Mouse (Mus musculus) intestine, embryonic 16.5 days (tissue): ENCODE measurements around the gene Ffar4. TPM values are rescaled to one million over a fixed set of nuclear protein-coding genes. Genes with fewer than 3 reads are reported as not detected.

Experiments used
- ATAC-seq: fragments of 200-750 bp; cut with Nextera tagmentation; 2 replicates; pipeline ENCODE4 v1.8.0; 2017; ENCODE audit warnings: moderate TSS enrichment, moderate library complexity
- H3K27ac ChIP-seq: fragments of 300-500 bp; sonication (generic); 2 replicates; pipeline ENCODE4 v1.5.1; 2014; ENCODE audit warnings: mild to moderate bottlenecking, low read length
- H3K27me3 ChIP-seq: fragments of 300-500 bp; sonication (generic); replicated peaks from 2 replicates; pipeline ENCODE4 v1.6.1; 2014; ENCODE audit warnings: low read length, control low read depth, mixed read lengths; ENCODE audit not compliant: control insufficient read depth, insufficient read depth
- H3K36me3 ChIP-seq: fragments of 300-500 bp; sonication (generic); 2 replicates; pipeline ENCODE4 v1.6.1; 2014; ENCODE audit warnings: low read length, control low read depth; ENCODE audit not compliant: control insufficient read depth, insufficient read depth
- H3K4me1 ChIP-seq: fragments of 300-500 bp; sonication (generic); 2 replicates; pipeline ENCODE4 v1.6.1; 2014; ENCODE audit warnings: low read length, control low read depth, mixed read lengths; ENCODE audit not compliant: control insufficient read depth, insufficient read depth
- H3K4me2 ChIP-seq: fragments of 300-500 bp; sonication (generic); 2 replicates; pipeline ENCODE4 v1.6.1; 2014; ENCODE audit warnings: low read depth, low read length, control low read depth
- H3K4me3 ChIP-seq: fragments of 300-500 bp; sonication (generic); 2 replicates; pipeline ENCODE4 v1.5.1; 2014; ENCODE audit warnings: mild to moderate bottlenecking, low read length
- H3K9ac ChIP-seq: fragments of 300-500 bp; sonication (generic); 2 replicates; pipeline ENCODE4 v1.6.1; 2014; ENCODE audit warnings: low read depth, low read length
- H3K9me3 ChIP-seq: fragments of 300-500 bp; sonication (generic); 2 replicates; pipeline ENCODE4 v1.6.1; 2016; ENCODE audit warnings: low read length, control low read depth; ENCODE audit not compliant: control insufficient read depth
- WGBS: fragments of 180-500 bp; shearing (Covaris S2); extraction: QIAGEN DNeasy Blood & Tissue Kit; methylation state at CpG from one replicate; pipeline ENCODE4 v1.1.7; 2014; 5-methylcytosine and 5-hydroxymethylcytosine counted together
- polyA plus RNA-seq: library from polyadenylated mRNA; unstranded; fragments of >200 nt; fragmentation: Nextera tagmentation; extraction: Ambion mirVana; gene quantifications from 2 replicates; pipeline ENCODE4 v1.2.1, GENCODE M21; 2015

Gene Ffar4
- polyA plus RNA-seq, 1 experiment from 2014 or later: 7.5 TPM

GRCm38 (mm10) chr19:38156243-38156642 is 59.4 kb downstream of the Ffar4 start:
- Histone ChIP-seq H3K36me3 (no peaks in the 10 kb centered on the region), H3K9ac (no peak overlapping the region), H3K4me1 (no peaks in the 10 kb centered on the region), H3K27ac (no peak overlapping the region), H3K27me3 (no peaks in the 10 kb centered on the region), H3K9me3 (no peaks in the 10 kb centered on the region), H3K4me3 (no peak overlapping the region), H3K4me2 (no peak overlapping the region)
- 96% methylated on average over 1 of the region's 1 CpGs for WGBS
- no peak for ATAC-seq

- Histone ChIP-seq H3K36me3 (no peaks in the 10 kb centered on the region), H3K4me2 (no peak overlapping the region), H3K27ac (no peak overlapping the region), H3K4me3 (no peak overlapping the region), H3K4me1 (no peaks in the 10 kb centered on the region), H3K27me3 (no peaks in the 10 kb centered on the region), H3K9me3 (no peaks in the 10 kb centered on the region), H3K9ac (no peak overlapping the region)
- WGBS: 64% methylated on average over 21 of the region's 21 CpGs
- ATAC-seq: peak; percentile 57
Observed at GRCm38 (mm10) chr19:38161648-38162354, 64.9 kb downstream of the Ffar4 start.

Other genes with a start within 250 kb of the Ffar4 start
- 6.5 and 9.2 TPM in 2 replicates for gene Myof, start 53.5 kb upstream of the Ffar4 start, polyA plus RNA-seq
- 21.9 and 22.2 TPM in 2 replicates for gene Cep55, start 42.1 kb upstream of the Ffar4 start, polyA plus RNA-seq
- 54.0 and 78.5 TPM in 2 replicates for gene Rbp4, start 28.2 kb downstream of the Ffar4 start, polyA plus RNA-seq
- 0.06 and 0.13 TPM in 2 replicates for gene Pde6c, start 35.7 kb downstream of the Ffar4 start, polyA plus RNA-seq
- gene Fra10ac1, start 127.1 kb downstream of the Ffar4 start, polyA plus RNA-seq: 29.6 and 33.6 TPM in 2 replicates
- gene Lgi1, start 167.5 kb downstream of the Ffar4 start, polyA plus RNA-seq: 0.46 and 0.51 TPM in 2 replicates